Mouse (Mus musculus): Measurements from ENCODE around the gene Mterf2. TPM values are rescaled to one million over a fixed set of nuclear protein-coding genes. Genes with fewer than 3 reads are reported as not detected.
A peak's percentile ranks its signal among the peaks of the same experiment; 100 is the strongest.

Mterf2 gene
- polyA plus RNA-seq, 1 experiment from 2014 or later = 35.3 TPM

DNA sequence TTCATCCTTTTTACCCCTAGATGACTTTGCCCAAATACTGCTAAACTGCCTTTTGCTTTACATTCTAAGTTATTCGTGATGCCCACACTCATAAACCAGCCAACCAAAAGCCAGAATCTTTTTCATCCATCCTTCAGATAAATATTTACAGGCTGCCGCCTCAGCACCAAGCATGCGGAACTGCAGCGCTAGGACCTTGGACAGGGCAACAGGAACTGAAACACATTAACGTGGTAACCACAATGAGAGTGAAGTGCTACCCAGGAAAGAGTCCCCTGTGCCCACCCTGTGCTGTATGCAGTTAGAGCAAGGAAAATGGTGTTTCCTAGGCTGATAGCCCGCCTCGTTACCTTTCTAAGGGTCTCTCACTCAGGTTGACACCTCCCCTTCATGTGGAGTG lies 626 bp upstream of the Mterf2 start:
- no peak overlapping the region for H3K27ac ChIP-seq
- peak; percentile 49 for ATAC-seq (ENCODE audit: low FRiP score, low read depth)
- H3K9me3 ChIP-seq = no peaks in the 10 kb centered on the region
- H3K4me2 ChIP-seq (replicated peaks) = peak overlapping the region; percentile 74
- peak overlapping the region; percentile 58; the same call in 1 of the 2 replicates for H3K4me3 ChIP-seq
- peaks cover 10% of the 10 kb centered on the region for H3K4me1 ChIP-seq
- H3K9ac ChIP-seq = no peak overlapping the region
- 24% methylated on average over 7 of the region's 7 CpGs for WGBS
- H3K36me3 ChIP-seq = peaks cover 14% of the 10 kb centered on the region
- H3K27me3 ChIP-seq (replicated peaks) = no peaks in the 10 kb centered on the region

DNA sequence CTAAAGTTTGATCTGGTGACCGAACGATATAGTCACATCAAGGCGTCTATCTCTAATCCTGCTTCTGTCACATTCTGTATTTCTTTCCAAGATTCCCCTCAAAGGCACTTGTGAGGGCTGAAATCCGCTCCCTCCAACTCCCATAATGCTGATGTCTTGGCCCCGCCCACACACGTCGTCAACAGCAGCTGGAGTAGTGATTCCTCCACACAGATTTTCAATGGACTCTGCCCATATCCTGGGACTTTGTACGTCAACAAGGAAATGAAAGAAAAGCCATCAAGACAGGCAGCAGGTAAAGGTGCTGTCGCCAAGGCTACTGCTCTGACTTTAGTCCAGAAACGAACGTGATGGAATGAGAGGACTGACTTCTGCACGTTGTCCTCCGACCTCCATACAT lies 2.6 kb downstream of the Mterf2 start:
- Histone ChIP-seq H3K27ac (no peak overlapping the region), H3K4me1 (peaks cover 10% of the 10 kb centered on the region), H3K9me3 (no peaks in the 10 kb centered on the region), H3K36me3 (peaks cover 37% of the 10 kb centered on the region), H3K4me2 (replicated peaks) (no peak overlapping the region), H3K27me3 (replicated peaks) (no peaks in the 10 kb centered on the region), H3K4me3 (no peak overlapping the region), H3K9ac (no peak overlapping the region)
- ATAC-seq (ENCODE audit: low FRiP score, low read depth) = no peak
- WGBS = 87% methylated on average over 13 of the region's 13 CpGs

DNA sequence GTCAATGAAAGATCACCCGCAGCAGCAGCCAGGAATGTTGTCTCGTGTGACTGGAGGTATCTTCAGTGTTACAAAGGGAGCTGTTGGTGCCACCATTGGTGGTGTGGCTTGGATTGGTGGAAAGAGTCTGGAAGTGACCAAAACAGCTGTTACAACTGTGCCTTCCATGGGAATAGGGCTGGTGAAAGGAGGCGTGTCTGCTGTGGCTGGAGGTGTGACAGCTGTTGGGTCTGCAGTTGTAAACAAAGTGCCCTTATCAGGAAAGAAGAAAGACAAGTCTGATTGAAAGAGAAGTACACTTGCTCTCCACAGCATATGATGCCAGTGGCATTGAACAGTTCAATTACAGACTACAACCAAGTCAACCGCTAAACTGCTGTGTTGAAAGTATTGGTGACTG lies 13.4 kb downstream of the Mterf2 start:
- Histone ChIP-seq H3K9me3 (no peaks in the 10 kb centered on the region), H3K9ac (no peak overlapping the region), H3K27me3 (replicated peaks) (no peaks in the 10 kb centered on the region), H3K27ac (no peak overlapping the region), H3K36me3 (peaks cover 21% of the 10 kb centered on the region), H3K4me1 (no peaks in the 10 kb centered on the region), H3K4me2 (replicated peaks) (no peak overlapping the region), H3K4me3 (no peak overlapping the region)
- no peak for ATAC-seq (ENCODE audit: low FRiP score, low read depth)
- 90% methylated on average over 4 of the region's 4 CpGs for WGBS

DNA sequence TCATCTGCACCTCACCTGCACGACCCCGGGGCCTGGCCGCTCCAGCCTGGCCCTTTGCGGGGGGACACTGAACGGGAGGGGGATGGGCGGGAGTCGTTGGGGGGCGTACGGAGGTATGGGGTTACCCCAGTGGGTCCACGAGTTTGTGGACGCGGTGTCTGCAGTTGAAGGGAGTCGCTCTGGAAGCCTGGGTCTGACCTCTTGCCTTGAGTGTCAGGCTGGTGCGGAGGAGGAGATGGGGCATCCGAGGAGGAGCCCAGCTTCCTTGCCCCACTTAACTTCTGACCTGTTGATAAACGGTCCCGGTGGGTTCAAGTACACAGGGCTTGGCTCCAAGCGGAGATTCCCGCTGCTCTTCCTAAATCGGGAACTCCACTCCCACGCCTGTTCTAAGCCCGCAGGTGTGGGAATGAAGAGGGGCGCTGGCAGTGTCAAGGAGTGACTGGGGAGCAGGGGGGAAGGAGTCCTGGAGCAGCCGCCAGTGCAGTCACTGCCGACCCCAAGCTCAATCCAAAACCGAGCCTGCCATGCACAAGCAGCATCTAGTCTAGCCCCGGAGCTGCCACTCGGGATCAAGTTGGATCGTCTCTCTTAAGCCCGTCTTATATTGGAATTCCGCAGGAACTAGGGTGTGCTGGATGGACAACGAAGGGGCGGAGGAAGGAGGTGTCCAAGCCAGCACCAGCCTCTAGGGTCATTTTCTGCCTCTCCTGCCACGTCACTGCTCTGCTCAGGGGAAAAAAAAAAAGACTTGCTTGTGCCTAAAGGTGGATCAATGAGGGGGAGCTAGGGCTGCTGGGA lies 24.5 kb downstream of the Mterf2 start:
- peak; percentile 8 for ATAC-seq (ENCODE audit: low FRiP score, low read depth)

DNA sequence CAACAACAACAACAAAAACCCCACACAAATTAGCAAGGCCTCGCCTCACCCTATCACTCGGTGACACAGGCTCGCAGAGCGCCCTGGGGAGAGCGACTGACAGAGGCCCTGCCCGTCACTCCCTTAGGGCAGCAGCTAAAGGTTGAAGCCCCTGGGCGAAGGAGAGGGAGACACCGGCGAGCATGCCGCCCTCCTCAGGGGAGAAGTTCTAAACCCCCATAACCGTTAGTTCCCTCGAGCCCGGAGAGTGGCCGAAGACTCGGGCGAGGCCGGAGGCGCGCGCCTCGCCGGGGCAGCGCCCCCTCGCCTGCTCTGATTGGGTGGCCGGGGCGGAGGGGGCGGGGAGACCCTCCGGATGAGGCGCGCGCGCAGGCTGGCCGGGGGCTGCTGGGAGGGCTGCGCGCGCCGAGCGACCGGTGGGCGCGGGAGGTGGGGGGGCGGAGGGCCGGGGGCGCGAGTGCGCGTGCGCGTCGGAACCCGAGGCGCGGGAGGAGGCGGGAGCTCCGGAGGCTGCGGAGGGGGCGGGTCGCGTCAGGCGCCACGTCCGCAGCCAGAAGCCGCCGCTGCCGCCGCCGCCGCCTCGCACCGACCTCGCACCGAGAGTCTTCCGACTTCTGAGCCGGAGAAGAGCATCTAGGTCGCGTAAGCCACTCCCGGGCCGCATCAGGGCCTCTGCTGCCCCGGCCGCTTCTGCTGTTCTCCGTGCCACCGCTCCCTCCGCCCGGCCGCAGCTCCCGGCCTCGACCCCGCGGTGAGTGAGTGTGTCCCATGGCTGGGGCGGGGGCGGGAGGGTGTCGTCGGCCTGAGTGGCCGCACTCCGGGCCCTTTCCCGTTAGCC lies 25.4 kb downstream of the Mterf2 start, which contains the start of the genes Fhl4 and Tmem263:
Gene Fhl4, minus strand, starts transcription at position 249 of the 838 bp plus-strand sequence.
Gene Tmem263, plus strand, starts transcription at position 381 of the 838 bp plus-strand sequence.
- Histone ChIP-seq H3K36me3 (no peaks in the 10 kb centered on the region), H3K9me3 (no peaks in the 10 kb centered on the region), H3K4me2 (replicated peaks) (peak within 1 kb of the TSS; percentile 86), H3K27ac (peak within 1 kb of the TSS; percentile 68; the same call in 1 of the 2 replicates), H3K27me3 (replicated peaks) (no peaks in the 10 kb centered on the region), H3K4me3 (peak within 1 kb of the TSS; percentile 94), H3K9ac (peak within 1 kb of the TSS; percentile 91), H3K4me1 (peaks cover 11% of the 10 kb centered on the region)
- under 1% methylated on average over 88 of the region's 96 CpGs for WGBS
- ATAC-seq (ENCODE audit: low FRiP score, low read depth) = peak; percentile 97

More for the DNA sequence above, 24.5 kb downstream of the Mterf2 start:
- H3K4me2 ChIP-seq (replicated peaks) = peak overlapping the region; percentile 86
- peak overlapping the region; percentile 57; the same call in 1 of the 2 replicates for H3K27ac ChIP-seq
- H3K4me1 ChIP-seq = peaks cover 11% of the 10 kb centered on the region
- H3K36me3 ChIP-seq = no peaks in the 10 kb centered on the region
- H3K4me3 ChIP-seq = peak overlapping the region; percentile 94
- peak overlapping the region; percentile 91 for H3K9ac ChIP-seq
- under 1% methylated on average over 34 of the region's 34 CpGs for WGBS
- H3K27me3 ChIP-seq (replicated peaks) = no peaks in the 10 kb centered on the region
- no peaks in the 10 kb centered on the region for H3K9me3 ChIP-seq

DNA sequence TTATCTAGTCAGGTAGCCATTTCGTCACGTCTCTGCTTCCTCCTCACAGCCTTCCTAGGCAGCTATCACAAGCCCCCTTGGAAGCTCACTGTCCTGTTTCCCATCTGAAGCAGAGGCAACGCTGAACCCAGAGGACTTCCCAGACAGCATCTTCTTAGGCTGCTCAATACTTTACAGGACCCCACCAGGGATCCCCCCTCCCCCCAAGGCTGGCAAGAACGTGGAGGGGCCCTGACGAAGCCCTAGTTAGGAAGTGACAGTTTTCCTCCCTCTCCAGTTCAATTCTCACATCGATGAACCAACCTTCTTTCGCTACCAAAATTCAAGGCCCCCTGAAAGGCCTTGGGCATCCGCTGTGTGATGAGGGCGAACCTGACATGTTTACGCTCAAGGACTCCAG lies 26.0 kb downstream of the Mterf2 start:
- Histone ChIP-seq H3K27ac (peak overlapping the region; percentile 68; the same call in 1 of the 2 replicates), H3K9ac (peak overlapping the region; percentile 91), H3K36me3 (no peaks in the 10 kb centered on the region), H3K27me3 (replicated peaks) (no peaks in the 10 kb centered on the region), H3K4me2 (replicated peaks) (peak overlapping the region; percentile 86), H3K4me3 (peak overlapping the region; percentile 94), H3K9me3 (no peaks in the 10 kb centered on the region), H3K4me1 (peaks cover 11% of the 10 kb centered on the region)
- ATAC-seq (ENCODE audit: low FRiP score, low read depth) = peak; percentile 27; the same call in 1 of the 2 replicates
- 2% methylated on average over 10 of the region's 10 CpGs for WGBS

DNA sequence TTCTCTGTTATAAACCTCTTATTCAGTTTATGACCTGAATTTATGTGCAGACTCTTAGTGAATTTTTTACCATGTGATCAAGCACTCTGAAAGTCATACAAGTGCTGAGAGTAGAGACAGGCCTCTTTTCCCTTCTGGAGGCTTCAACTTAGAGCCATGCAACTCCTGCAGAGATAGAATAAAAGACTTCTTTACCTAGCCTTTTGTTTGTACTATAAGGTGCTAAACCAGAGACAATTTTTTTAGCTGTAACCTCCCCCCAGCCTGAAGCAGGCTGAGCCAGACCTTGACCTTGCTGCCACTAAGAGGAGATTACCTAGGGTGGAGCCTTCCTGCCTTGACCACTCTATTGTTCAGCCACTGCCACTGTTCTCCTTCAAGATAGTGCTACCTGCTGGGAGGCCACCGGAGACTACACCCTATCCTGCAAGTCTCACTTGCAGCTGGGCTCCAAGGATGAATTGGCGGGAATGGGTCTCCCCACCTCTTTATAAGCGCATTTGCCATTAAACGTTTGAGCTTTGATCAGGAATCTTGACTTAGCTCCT lies 56.1 kb downstream of the Mterf2 start:
- Histone ChIP-seq H3K4me1 (no peaks in the 10 kb centered on the region), H3K9me3 (no peaks in the 10 kb centered on the region), H3K27ac (no peak overlapping the region), H3K27me3 (replicated peaks) (no peaks in the 10 kb centered on the region), H3K9ac (no peak overlapping the region), H3K4me3 (no peak overlapping the region), H3K36me3 (no peaks in the 10 kb centered on the region), H3K4me2 (replicated peaks) (no peak overlapping the region)
- WGBS = 51% methylated on average over 4 of the region's 4 CpGs
- no peak for ATAC-seq (ENCODE audit: low FRiP score, low read depth)

Other genes with a start within 250 kb of the Mterf2 start
- gene Ric8b, start 210.4 kb downstream of the Mterf2 start, polyA plus RNA-seq (2016; fragmentation: Nextera tagmentation; extraction: Ambion mirVana) = 43.2 and 44.1 TPM in 2 replicates
- 1.3 and 1.8 TPM in 2 replicates for gene Fhl4, start 25.5 kb downstream of the Mterf2 start, polyA plus RNA-seq (2016; fragmentation: Nextera tagmentation; extraction: Ambion mirVana)
- gene Tmem263, start 25.4 kb downstream of the Mterf2 start, polyA plus RNA-seq (2016; fragmentation: Nextera tagmentation; extraction: Ambion mirVana) = 62.0 and 62.8 TPM in 2 replicates
- gene Cry1, start 57.0 kb upstream of the Mterf2 start, polyA plus RNA-seq (2016; fragmentation: Nextera tagmentation; extraction: Ambion mirVana) = 36.6 and 37.2 TPM in 2 replicates